Mouse (Mus musculus) ES-E14 (cell line): ENCODE results near the gene Olfr1272.
"Not testable (repeated sequence)": the region's sequence is repeated elsewhere in the genome, so short reads cannot be mapped to it uniquely, and the experiment has no call there.

Experiments used
- CHD2 ChIP-seq: IDR thresholded peaks from 2 replicates; pipeline ENCODE4 v1.6.1; 2014; ENCODE audit warnings: mild to moderate bottlenecking, low read depth, low read length, inconsistent platforms
- HCFC1 ChIP-seq: IDR thresholded peaks from 2 replicates; pipeline ENCODE4 v1.6.1; 2012; ENCODE audit warnings: low read length, inconsistent platforms, borderline replicate concordance; ENCODE audit not compliant: insufficient read depth
- MAFK ChIP-seq: IDR thresholded peaks from 2 replicates; pipeline ENCODE4 v1.6.1; 2014; ENCODE audit warnings: mild to moderate bottlenecking, low read depth, low read length, inconsistent platforms; ENCODE audit not compliant: insufficient read depth
- ZNF384 ChIP-seq: IDR thresholded peaks from 2 replicates; pipeline ENCODE4 v1.6.1; 2012; ENCODE audit warnings: low read depth, low read length, inconsistent platforms

GRCm38 (mm10) chr2:90321900-90322299, 29.3 kb upstream of the Olfr1272 start, which contains the start of gene Gm13769:
- not testable (repeated sequence) for TF ChIP-seq ZNF384, MAFK, HCFC1, CHD2
